Mouse (Mus musculus) ES-Bruce4 (cell line): ENCODE data around the gene Brca2. TPM values are rescaled to one million over a fixed set of nuclear protein-coding genes. Genes with fewer than 3 reads are reported as not detected.

Experiments
- H3K27ac ChIP-seq: 2 replicates; pipeline ENCODE4 v1.5.1; 2012; ENCODE audit warnings: low read length, inconsistent platforms; ENCODE audit not compliant: insufficient read depth
- H3K27me3 ChIP-seq: 2 replicates; pipeline ENCODE4 v1.6.1; 2012; ENCODE audit warnings: mild to moderate bottlenecking, low read length, inconsistent platforms; ENCODE audit not compliant: control insufficient read depth, poor library complexity, insufficient read depth, severe bottlenecking
- H3K36me3 ChIP-seq: 2 replicates; pipeline ENCODE4 v1.6.1; 2012; ENCODE audit warnings: inconsistent platforms, mild to moderate bottlenecking, low read length, moderate library complexity; ENCODE audit not compliant: control insufficient read depth, poor library complexity, insufficient read depth, severe bottlenecking
- H3K4me1 ChIP-seq: one replicate; pipeline ENCODE4 v1.8.1; 2011; ENCODE audit warnings: low read length; ENCODE audit not compliant: control insufficient read depth, insufficient read depth
- H3K4me3 ChIP-seq: 2 replicates; pipeline ENCODE4 v1.5.1; 2011; ENCODE audit warnings: low read depth, mild to moderate bottlenecking, low read length
- H3K9ac ChIP-seq: 2 replicates; pipeline ENCODE4 v1.6.1; 2012; ENCODE audit warnings: low read depth, mild to moderate bottlenecking, inconsistent platforms; ENCODE audit not compliant: poor library complexity, severe bottlenecking
- H3K9me3 ChIP-seq: replicated peaks from 2 replicates; pipeline ENCODE4 v1.6.1; 2012; ENCODE audit warnings: mild to moderate bottlenecking, low read length, inconsistent platforms; ENCODE audit not compliant: control insufficient read depth, poor library complexity, insufficient read depth, severe bottlenecking
- CTCF ChIP-seq: IDR thresholded peaks from one replicate; pipeline ENCODE4 v1.8.1; 2011; ENCODE audit warnings: low read depth, low read length
- EP300 ChIP-seq: IDR thresholded peaks from 2 replicates; pipeline ENCODE4 v1.6.1; 2011; ENCODE audit warnings: low read depth, low read length; ENCODE audit not compliant: insufficient read depth
- POLR2A ChIP-seq: IDR thresholded peaks from one replicate; pipeline ENCODE4 v1.8.1; 2011; ENCODE audit warnings: low read length; ENCODE audit not compliant: insufficient read depth
- polyA plus RNA-seq: library from polyadenylated mRNA; stranded (reverse); fragments of >200 nt; gene quantifications from 2 replicates; pipeline ENCODE4 v1.2.4, GENCODE M21; 2011; ENCODE audit warnings: low read depth; ENCODE audit not compliant: missing spikeins, insufficient read depth, insufficient read length

Gene Brca2
- polyA plus RNA-seq, 1 experiment, result 58.8 TPM

GRCm38 (mm10) chr5:150599301-150600294 is 77.2 kb downstream of the Brca2 start:
- no peak overlapping the region; the same call in 1 of the 2 replicates for H3K27ac ChIP-seq
- TF ChIP-seq CTCF (no peak), POLR2A (no peak), EP300 (no peak)
- peaks cover 2% of the 10 kb centered on the region for H3K4me1 ChIP-seq
- no peaks in the 10 kb centered on the region for H3K9me3 ChIP-seq
- H3K36me3 ChIP-seq, result no peaks in the 10 kb centered on the region
- no peak overlapping the region for H3K4me3 ChIP-seq
- no peaks in the 10 kb centered on the region for H3K27me3 ChIP-seq
- H3K9ac ChIP-seq, result no peak overlapping the region

GRCm38 (mm10) chr5:150600554-150601440 is 78.4 kb downstream of the Brca2 start:
- no peaks in the 10 kb centered on the region for H3K4me1 ChIP-seq

GRCm38 (mm10) chr5:150601441-150602230 is 79.2 kb downstream of the Brca2 start:
- TF ChIP-seq CTCF (no peak), POLR2A (no peak)

More at GRCm38 (mm10) chr5:150600554-150601440, 78.4 kb downstream of the Brca2 start:
- H3K27ac ChIP-seq, result no peak overlapping the region
- no peaks in the 10 kb centered on the region for H3K27me3 ChIP-seq
- H3K9me3 ChIP-seq, result no peaks in the 10 kb centered on the region
- H3K36me3 ChIP-seq, result no peaks in the 10 kb centered on the region
- no peak overlapping the region for H3K9ac ChIP-seq
- TF ChIP-seq POLR2A (no peak), CTCF (no peak), EP300 (no peak)
- H3K4me3 ChIP-seq, result no peak overlapping the region

GRCm38 (mm10) chr5:150606131-150606530 is 83.7 kb downstream of the Brca2 start:
- Histone ChIP-seq H3K36me3 (no peaks in the 10 kb centered on the region), H3K9me3 (no peaks in the 10 kb centered on the region), H3K27me3 (no peaks in the 10 kb centered on the region), H3K9ac (no peak overlapping the region), H3K4me1 (no peaks in the 10 kb centered on the region), H3K4me3 (no peak overlapping the region), H3K27ac (no peak overlapping the region)
- TF ChIP-seq EP300 (no peak), CTCF (no peak), POLR2A (no peak)

More at GRCm38 (mm10) chr5:150601441-150602230, 79.2 kb downstream of the Brca2 start:
- Histone ChIP-seq H3K36me3 (no peaks in the 10 kb centered on the region), H3K4me3 (no peak overlapping the region), H3K27me3 (no peaks in the 10 kb centered on the region), H3K9ac (no peak overlapping the region), H3K27ac (no peak overlapping the region), H3K4me1 (no peaks in the 10 kb centered on the region), H3K9me3 (no peaks in the 10 kb centered on the region)

DNA sequence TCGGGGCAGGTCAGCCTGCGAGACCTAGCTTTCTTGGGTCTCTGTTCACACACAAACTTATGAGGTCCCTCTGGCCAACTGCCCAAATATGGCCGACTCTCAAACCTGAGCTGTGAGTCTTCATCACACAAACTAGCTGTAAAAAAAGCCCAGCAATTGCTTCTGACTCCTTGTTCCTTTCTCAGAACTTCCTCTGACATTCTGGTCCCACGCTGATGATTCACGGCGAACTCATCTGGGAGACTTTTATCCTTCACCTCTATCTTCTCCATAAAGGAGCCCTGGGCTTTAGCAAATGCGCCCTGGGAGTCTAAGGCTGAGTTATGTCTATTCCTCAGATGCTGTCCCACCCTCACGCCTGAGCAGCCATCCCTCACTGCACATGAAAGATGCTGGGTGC is 85.2 kb downstream of the Brca2 start:
- Histone ChIP-seq H3K4me1 (no peaks in the 10 kb centered on the region), H3K36me3 (no peaks in the 10 kb centered on the region), H3K9me3 (no peaks in the 10 kb centered on the region), H3K9ac (no peak overlapping the region), H3K27me3 (no peaks in the 10 kb centered on the region), H3K27ac (no peak overlapping the region), H3K4me3 (no peak overlapping the region)
- no peak for TF ChIP-seq CTCF
- TF ChIP-seq EP300, result no peak
- TF ChIP-seq POLR2A, result no peak
